Mouse (Mus musculus) left cerebral cortex, postnatal 4 days (tissue): ENCODE measurements at regions not wholly inside any gene's neighbourhood (a gene's known extent, or its start where the extent isn't known, plus 50 kb on each side); places are given as distances from the start of the nearest gene placed in this dataset.

Experiments
- DNase-seq: peaks from one replicate; pipeline ENCODE4 v3.0.0-alpha.2; 2022
- intact Hi-C: fragments of 180-260 bp; cut with DNase I; formaldehyde crosslinking; loops from one replicate; pipeline ENCODE4 v1.15.1; 2025

- intact Hi-C loops: no loop called here
- no peak for DNase-seq
Measured at GRCm38 (mm10) chr2:99060726-99061125, 393.6 kb upstream of the Gm10800 start.

- DNase-seq: no peak
- intact Hi-C loops: no loop called here
Measured at GRCm38 (mm10) chr2:99046557-99047233, 379.6 kb upstream of the Gm10800 start.

- DNase-seq: no peak
- intact Hi-C loops: no loop called here
Measured at GRCm38 (mm10) chr2:98996621-98997020, 329.5 kb upstream of the Gm10800 start.

GRCm38 (mm10) chr2:98995456-98995855 is 328.4 kb upstream of the Gm10800 start:
- peak; percentile 21 for DNase-seq
- intact Hi-C loops: no loop called here

GRCm38 (mm10) chr2:98954585-98954984 is 287.5 kb upstream of the Gm10800 start:
- no peak for DNase-seq

More at GRCm38 (mm10) chr2:98954585-98954984, 287.5 kb upstream of the Gm10800 start:
- intact Hi-C loops: no loop called here
